Mouse (Mus musculus) thymus, postnatal 0 days (tissue): ENCODE results near the gene Rora. TPM values are rescaled to one million over a fixed set of nuclear protein-coding genes. Genes with fewer than 3 reads are reported as not detected.
A peak's percentile ranks its signal among the peaks of the same experiment; 100 is the strongest.

ENCODE experiments used
- DNase-seq: peaks from one replicate; pipeline ENCODE4 v3.0.0-alpha.2; 2015; ENCODE audit warnings: low spot score
- polyA plus RNA-seq: library from polyadenylated mRNA; unstranded; fragments of >200 nt; fragmentation: Nextera tagmentation; extraction: Ambion mirVana; gene quantifications from 2 replicates; pipeline ENCODE4 v1.2.1, GENCODE M21; 2015

Gene Rora
- polyA plus RNA-seq, 1 experiment from 2014 or later, result 5.2 TPM

- no peak for DNase-seq
Observed at GRCm38 (mm10) chr9:68881896-68882295, 228.3 kb downstream of the Rora start.

- no peak for DNase-seq
Observed at GRCm38 (mm10) chr9:68883005-68883404, 229.4 kb downstream of the Rora start.

GRCm38 (mm10) chr9:68883687-68884086 is 230.1 kb downstream of the Rora start:
- DNase-seq, result no peak

- peak; percentile 68 for DNase-seq
Observed at GRCm38 (mm10) chr9:68884451-68885035, 231.0 kb downstream of the Rora start.

GRCm38 (mm10) chr9:68888670-68889069 is 235.1 kb downstream of the Rora start:
- DNase-seq, result peak; percentile 7

- no peak for DNase-seq
Observed at GRCm38 (mm10) chr9:68891431-68891830, 237.8 kb downstream of the Rora start.

- DNase-seq, result no peak
Observed at GRCm38 (mm10) chr9:68892356-68892755, 238.8 kb downstream of the Rora start.

GRCm38 (mm10) chr9:68892859-68893258 is 239.3 kb downstream of the Rora start:
- no peak for DNase-seq

- no peak for DNase-seq
Observed at GRCm38 (mm10) chr9:68898286-68898685, 244.7 kb downstream of the Rora start.

- no peak for DNase-seq
Observed at GRCm38 (mm10) chr9:68899525-68900222, 246.1 kb downstream of the Rora start.

- no peak for DNase-seq
Observed at GRCm38 (mm10) chr9:68906361-68906883, 252.8 kb downstream of the Rora start.

GRCm38 (mm10) chr9:68912483-68913151 is 259.0 kb downstream of the Rora start:
- no peak for DNase-seq

GRCm38 (mm10) chr9:68913191-68913697 is 259.7 kb downstream of the Rora start:
- DNase-seq, result no peak

GRCm38 (mm10) chr9:68914541-68915275 is 261.1 kb downstream of the Rora start:
- no peak for DNase-seq

GRCm38 (mm10) chr9:68916741-68917140 is 263.2 kb downstream of the Rora start:
- DNase-seq, result no peak

GRCm38 (mm10) chr9:68923128-68923601 is 269.6 kb downstream of the Rora start:
- DNase-seq, result no peak

GRCm38 (mm10) chr9:68926406-68926805 is 272.8 kb downstream of the Rora start:
- no peak for DNase-seq

GRCm38 (mm10) chr9:68933159-68933558 is 279.6 kb downstream of the Rora start:
- no peak for DNase-seq

- DNase-seq, result no peak
Observed at GRCm38 (mm10) chr9:68934238-68934637, 280.7 kb downstream of the Rora start.

GRCm38 (mm10) chr9:68935611-68936010 is 282.0 kb downstream of the Rora start:
- no peak for DNase-seq

- DNase-seq, result no peak
Observed at GRCm38 (mm10) chr9:68941037-68941436, 287.5 kb downstream of the Rora start.
